Mouse (Mus musculus) cerebellum, adult 18-20 months (tissue): ENCODE data around the gene Ndst2.
"Not testable (repeated sequence)": the region's sequence is repeated elsewhere in the genome, so short reads cannot be mapped to it uniquely, and the experiment has no call there.

ENCODE experiments used
- DNase-seq, 2 experiments: peaks; one replicate each; pipeline ENCODE4 v3.0.0; 2021

Ndst2 gene

GRCm38 (mm10) chr14:20737306-20737705 lies 2.9 kb upstream of the Ndst2 start:
- peak; percentile 60 to 64 for DNase-seq

DNA sequence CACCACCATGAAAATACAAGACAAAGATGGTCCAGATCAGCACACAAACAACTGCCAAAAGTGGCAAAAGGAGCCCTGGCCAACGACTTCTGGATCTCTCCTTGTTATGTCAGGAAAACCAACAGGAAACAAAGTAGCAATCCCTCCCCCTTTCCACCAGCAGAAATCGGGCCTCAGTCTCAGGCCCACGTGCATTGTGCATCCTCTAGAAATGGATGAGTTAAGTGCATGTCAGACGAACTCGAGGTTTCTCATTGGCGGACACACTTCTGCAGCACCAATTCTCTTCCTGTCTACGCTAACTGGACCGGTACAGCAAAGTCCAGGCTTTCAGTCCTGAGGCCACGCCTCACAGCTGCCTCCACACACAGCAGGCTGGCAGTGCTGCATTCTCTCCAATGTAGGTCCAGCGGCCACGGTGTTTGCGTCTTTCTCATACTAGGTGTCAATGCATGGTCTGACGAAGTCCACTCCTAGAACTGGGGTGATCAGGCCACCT lies 1.6 kb upstream of the Ndst2 start:
- peak in 1 of 2 experiments; percentile 25 for DNase-seq

- DNase-seq = peak in 1 of 2 experiments; percentile 21
Measured at GRCm38 (mm10) chr14:20735052-20735451, 690 bp upstream of the Ndst2 start.

DNA sequence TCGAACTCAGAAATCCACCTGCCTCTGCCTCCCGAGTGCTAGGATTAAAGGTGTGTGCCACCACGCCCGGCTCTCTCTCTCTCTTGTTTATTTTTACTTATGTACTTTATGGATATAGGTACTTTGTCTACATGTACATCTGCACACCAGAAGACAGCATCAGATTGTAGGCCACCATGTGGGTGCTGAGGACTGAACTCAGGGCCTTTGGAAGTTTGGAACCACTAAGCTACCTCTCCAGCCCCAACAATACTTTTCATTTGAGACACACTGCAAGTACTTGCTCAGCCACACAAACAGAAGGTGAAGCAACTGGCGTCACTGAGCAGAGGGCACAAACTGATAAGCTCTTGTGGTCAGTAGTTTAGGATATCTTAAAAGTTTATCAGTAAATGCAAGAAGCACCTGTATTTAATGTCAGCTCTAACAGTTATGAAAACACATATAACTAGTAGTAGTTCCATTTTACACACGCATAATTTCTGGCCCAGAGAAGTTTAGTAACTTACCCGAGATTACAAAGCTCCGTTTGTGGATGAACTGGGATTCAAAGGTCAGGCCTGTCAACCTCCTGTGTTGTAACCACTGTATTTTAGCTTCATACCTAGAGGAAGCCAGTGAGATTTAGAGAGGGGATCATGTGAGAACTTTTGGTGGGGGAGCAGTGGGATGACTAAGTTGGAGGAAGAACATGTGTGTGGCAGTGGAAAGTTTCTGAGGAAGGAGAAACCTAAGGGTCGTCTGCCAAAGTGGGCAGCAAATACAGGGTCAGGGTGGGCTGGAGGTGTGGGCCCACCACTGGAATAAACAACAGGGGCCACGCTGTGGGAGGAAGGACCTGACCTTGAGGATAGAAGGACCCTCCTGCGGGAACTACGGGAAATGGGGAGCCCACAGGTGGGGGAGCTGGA lies 1.1 kb downstream of the Ndst2 start:
- DNase-seq = no peak

- no peak for DNase-seq
Measured at GRCm38 (mm10) chr14:20730853-20731602, 3.3 kb downstream of the Ndst2 start.

DNA sequence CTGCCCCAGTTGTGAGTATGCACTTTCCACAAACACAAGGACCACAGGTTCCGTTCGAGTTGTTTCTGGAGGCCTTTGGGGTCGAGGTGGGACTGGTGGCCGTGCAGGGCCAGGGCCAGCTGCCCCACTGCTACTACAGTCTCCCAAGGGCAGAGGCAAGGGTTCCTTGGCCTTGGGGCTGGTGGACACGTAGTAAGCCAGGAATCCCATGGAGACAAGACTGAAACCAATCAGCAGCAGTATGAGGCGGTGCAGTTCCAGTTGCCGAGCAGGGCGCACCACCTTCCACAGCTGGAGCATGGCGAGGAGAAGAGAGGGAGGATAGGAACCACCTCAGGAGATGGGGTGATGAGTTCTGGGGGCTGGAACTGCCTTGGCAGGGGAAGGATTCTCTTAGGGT lies 4.5 kb downstream of the Ndst2 start:
- DNase-seq = no peak

DNA sequence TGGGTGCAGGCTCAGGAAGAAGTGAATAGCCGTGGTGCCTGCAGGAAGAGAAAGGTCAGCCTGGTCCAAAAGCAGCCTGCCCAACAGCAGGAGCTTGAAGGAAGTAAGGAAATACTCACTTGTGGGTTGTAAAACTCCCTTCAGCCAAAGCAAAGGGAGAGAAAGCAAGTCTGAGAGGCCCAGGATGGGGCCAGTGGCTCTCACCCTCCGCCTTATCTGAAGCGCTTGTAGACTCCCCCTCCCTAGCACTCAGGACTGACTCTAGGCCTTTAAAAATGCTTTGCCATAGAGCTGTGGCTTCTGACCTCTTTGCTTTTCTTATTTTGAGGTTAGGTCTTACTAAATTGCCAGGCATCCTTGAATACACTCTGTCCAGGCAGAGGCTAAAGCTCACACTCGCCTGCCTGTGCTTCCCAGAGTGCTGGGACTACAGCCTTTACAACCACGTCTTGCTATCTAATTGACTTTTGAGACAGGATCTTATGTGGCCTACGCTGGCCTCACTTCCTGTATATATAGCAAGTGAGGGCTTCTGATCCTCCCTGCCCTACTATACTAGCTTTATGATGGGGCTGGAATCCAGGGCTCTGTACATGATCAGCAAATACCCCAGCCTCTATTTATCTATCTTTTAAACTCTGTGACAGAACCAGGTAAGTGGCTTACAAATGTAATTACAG lies 8.6 kb downstream of the Ndst2 start:
- no peak for DNase-seq

DNA sequence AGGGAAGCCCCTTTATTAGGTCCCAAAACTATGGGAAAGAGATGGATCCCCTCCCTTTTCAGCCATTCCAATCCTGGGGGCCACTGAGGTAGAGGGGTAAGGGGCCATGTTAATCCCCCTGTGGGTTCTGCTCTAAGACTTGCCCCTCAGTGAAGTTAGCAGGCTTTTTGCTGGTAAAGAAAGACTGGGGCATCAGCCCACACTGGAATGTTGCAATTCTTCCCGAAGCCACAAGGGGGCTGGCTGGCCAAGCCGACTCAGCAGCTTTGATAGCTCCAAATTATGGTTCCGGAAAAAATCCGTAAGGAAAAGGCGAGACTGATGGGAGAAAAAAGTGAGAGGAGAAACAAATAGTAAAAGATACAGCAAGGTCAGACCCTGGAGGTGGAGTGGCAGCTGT lies 10.3 kb downstream of the Ndst2 start:
- DNase-seq = peak; percentile 72 to 80

GRCm38 (mm10) chr14:20723006-20723405 lies 11.4 kb downstream of the Ndst2 start:
- no peak for DNase-seq

DNA sequence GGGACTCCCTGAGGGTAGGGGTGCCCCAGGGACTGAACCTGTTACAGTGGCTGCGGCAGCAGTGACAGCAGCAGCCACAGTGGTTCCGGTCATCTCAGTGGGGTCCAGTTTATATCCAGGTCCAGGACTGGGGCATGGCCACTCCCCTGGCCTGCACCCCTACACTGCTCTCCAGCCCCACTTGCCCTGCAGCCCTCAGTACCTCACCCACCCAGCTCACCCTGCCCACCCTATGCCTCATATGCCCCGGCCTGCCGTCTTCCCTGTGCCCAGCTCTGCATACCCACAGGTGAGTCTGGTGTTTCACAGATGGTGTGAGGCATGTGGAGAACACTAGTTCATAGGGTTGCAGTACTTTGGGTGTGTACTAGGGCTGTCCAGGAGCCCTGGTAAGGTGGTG lies 13.0 kb downstream of the Ndst2 start:
- DNase-seq = no peak

GRCm38 (mm10) chr14:20719767-20720166 lies 14.6 kb downstream of the Ndst2 start:
- DNase-seq = no peak

DNA sequence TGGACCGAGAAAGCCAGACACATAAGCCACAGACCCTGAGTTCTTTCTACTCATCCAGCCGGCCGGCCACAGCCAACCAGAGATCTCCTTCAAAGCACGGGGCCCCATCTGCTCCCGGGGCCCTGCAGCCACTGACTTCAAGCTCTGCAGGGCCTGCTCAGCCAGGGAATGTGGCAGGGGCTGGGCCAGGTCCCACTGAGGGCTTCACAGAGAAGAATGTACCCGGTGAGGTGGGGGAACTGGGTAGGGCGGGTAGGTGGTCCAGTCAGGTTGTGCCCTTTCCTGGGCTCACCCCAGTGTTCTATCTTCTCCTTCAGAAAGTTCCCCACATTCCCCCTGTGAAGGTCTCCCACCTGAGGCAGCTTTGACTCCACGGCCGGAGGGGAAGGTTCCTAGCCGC lies 15.9 kb downstream of the Ndst2 start:
- no peak for DNase-seq

DNA sequence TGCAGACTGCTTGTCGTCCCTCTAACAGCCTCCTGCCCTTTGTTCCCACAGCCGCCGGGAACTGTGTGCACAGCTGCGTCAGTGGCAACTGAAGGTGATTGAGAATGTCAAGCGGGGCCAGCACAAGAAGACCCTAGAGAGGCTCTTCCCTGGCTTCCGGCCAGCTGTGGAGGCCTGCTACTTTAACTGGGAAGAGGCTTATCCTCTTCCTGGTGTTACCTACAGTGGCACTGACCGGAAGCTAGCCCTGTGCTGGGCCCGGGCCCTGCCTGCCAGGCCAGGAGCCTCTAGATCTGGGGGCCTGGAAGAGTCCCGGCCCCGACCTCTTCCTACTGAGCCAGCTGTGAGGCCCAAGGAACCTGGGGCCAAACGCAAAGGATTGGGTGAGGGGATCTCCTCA lies 20.5 kb downstream of the Ndst2 start:
- DNase-seq = no peak

GRCm38 (mm10) chr14:20708239-20708638 lies 26.1 kb downstream of the Ndst2 start:
- no peak for DNase-seq

- DNase-seq = peak; percentile 91 to 93
Measured at GRCm38 (mm10) chr14:20707201-20708190, 26.9 kb downstream of the Ndst2 start, which contains the start of gene Zswim8. Gene Zswim8 (plus strand): TSS chr14:20707552.

- DNase-seq = not testable (repeated sequence)
Measured at GRCm38 (mm10) chr14:20703461-20703860, 30.9 kb downstream of the Ndst2 start.

- peak; percentile 87 to 93 for DNase-seq
Measured at GRCm38 (mm10) chr14:20702741-20703381, 31.5 kb downstream of the Ndst2 start, which contains the start of gene Chchd1. Gene Chchd1 (plus strand): TSS chr14:20703006.

DNA sequence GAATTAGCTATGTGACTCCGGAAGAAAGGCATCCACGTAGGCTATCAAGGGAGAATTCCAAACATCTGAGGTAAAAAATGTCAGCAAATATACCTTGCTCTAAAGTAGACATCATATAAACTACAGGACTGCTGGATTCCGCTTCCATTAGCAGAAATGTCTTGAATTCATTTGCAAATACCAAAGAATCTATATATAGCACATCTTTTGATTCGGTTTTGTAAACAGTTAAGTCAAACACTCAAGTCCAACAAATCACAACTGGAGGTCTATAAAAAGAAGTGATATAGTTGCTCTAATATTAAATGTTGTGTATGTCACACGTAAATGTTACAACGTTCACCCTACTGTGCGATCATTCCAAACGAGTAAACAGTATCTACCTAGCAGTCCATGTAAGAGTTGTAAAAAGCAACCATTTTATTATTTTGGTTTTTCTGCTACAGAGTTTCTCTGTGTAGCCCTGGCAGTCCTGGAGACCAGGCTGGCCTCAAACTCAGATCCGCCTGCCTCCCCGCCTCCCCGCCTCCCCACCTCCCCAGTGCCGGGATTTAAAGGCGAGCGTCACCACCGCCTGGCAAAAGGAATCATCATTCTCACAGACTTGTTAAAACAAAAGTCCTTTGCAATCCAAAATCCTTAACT lies 32.1 kb downstream of the Ndst2 start:
- no peak for DNase-seq

DNA sequence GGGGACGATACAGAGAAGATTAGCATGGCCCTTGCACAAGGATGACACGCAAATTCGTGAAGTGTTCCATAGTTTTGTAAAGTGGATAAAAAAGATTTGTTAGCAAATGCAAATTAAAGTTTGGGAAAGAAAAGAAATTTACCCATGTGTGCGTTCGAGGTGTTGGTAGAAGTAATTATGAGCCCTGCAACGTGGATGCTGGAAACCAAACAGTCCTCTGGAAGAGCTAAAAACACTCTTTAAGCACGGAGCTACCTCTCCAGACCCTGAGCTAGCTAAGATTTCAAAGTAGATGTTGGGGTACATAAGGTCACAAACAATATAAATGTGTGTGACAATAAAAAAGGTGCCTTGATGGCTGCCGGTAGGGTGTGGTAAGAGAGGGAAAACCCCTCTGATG lies 32.8 kb downstream of the Ndst2 start:
- no peak for DNase-seq

- no peak for DNase-seq
Measured at GRCm38 (mm10) chr14:20700362-20700761, 34.0 kb downstream of the Ndst2 start.

DNA sequence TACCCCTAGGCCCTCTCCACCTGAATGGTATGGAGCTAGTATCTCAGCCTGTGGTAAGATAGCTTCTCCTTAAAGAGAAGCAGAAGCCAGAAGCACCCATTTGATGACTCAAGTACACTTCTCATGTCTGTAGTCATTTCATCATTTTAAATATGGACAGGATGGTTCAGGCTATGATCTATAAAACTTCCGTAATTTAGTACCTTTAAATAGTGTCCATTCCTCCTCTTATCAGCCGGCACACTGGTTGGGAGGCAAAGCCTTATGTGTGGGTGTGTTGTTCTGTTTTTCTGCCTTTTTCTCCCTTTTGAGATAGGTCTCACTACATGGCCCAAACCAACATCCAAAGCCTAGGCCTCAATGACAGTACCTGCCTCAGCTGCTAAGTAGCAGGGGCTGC lies 35.8 kb downstream of the Ndst2 start:
- no peak for DNase-seq
